Mouse (Mus musculus) liver, postnatal 0 days (tissue): ENCODE measurements at regions not wholly inside any gene's neighbourhood (a gene's known extent, or its start where the extent isn't known, plus 50 kb on each side); places are given as distances from the start of the nearest gene placed in this dataset.

Source experiments
- CTCF ChIP-seq: sonication (generic); IDR thresholded peaks from 2 replicates; pipeline ENCODE4 v1.5.1; 2016; ENCODE audit warnings: antibody characterized with exemption, low read depth
- EP300 ChIP-seq: IDR thresholded peaks from 2 replicates; pipeline ENCODE4 v1.6.1; 2016; ENCODE audit warnings: antibody characterized with exemption, low read depth, mild to moderate bottlenecking

DNA sequence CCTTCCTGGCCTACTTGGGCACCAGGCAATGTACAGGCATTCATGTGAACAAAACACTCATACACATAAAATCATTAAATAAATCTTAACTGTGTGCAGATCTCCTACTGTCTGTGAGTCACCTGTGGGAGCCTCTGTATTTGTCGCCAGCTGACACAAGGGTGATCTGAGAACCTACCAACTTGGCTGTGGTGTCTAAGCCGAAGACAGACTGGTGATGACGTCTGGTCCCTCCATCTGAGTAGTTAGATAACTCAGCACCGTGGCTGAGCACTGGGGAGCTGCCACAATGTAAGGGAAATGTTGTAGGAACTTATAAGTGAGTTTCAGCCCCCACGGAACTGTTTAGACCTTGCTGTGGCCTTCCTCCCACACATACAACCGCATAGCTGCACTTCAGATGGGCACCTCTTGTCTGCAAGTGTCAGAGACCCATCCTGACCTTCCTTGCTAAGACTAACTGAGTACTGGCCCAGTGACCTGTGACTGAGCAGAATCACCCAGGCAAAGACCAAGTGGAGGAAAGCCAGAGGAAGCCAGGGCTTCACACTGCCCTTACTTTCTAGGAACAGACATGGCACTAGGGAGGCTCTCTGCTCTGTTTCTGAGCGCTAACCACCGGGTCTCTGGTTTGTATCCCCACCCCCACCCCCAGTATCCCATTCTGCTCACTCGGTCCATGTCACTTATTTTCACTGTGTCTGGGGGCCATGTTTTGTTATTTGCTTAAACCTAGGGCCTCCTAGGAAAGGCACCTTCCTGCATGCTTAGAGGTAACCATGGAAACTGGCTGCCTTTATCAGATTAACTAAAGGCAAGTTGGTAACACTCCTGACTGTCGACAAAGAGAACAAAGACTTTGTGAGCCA is 65.2 kb upstream of the Dhx40 start:
- TF ChIP-seq CTCF (no peak), EP300 (no peak)
